Mouse (Mus musculus) E14TG2a.4 (cell line): ENCODE measurements around the gene Thra.

Source experiments
- H3K27me3 ChIP-seq: 2 replicates; pipeline ENCODE4 v1.6.1; 2014; ENCODE audit warnings: low read length, control low read depth; ENCODE audit not compliant: insufficient read depth
- H3K36me3 ChIP-seq: 2 replicates; pipeline ENCODE4 v1.6.1; 2014; ENCODE audit warnings: low read length, control low read depth; ENCODE audit not compliant: insufficient read depth
- H3K4me1 ChIP-seq: replicated peaks from 2 replicates; pipeline ENCODE4 v1.6.1; 2014; ENCODE audit warnings: low read depth, low read length, control low read depth
- H3K4me3 ChIP-seq: replicated peaks from 2 replicates; pipeline ENCODE4 v1.5.1; 2014; ENCODE audit warnings: mild to moderate bottlenecking, low read length
- H3K9me3 ChIP-seq: 2 replicates; pipeline ENCODE4 v1.6.1; 2014; ENCODE audit warnings: low read length, control low read depth
- CTCF ChIP-seq: conservative IDR thresholded peaks from 2 replicates; pipeline ENCODE4 v1.5.1; 2014; ENCODE audit warnings: low read length
- NANOG ChIP-seq: IDR thresholded peaks from 2 replicates; pipeline ENCODE4 v1.6.1; 2014; ENCODE audit warnings: borderline replicate concordance, low read length, mixed read lengths
- POU5F1 ChIP-seq: IDR thresholded peaks from 2 replicates; pipeline ENCODE4 v1.6.1; 2014; ENCODE audit warnings: low read length, borderline replicate concordance

Thra gene

GRCm38 (mm10) chr11:98699911-98700310 is 40.5 kb upstream of the Thra start:
- Histone ChIP-seq H3K4me3 (no peak overlapping the region), H3K9me3 (no peaks in the 10 kb centered on the region), H3K4me1 (peaks cover 53% of the 10 kb centered on the region), H3K36me3 (peaks cover 37% of the 10 kb centered on the region), H3K27me3 (peaks cover 18% of the 10 kb centered on the region)
- TF ChIP-seq CTCF (peak; percentile 62; the same call in 1 of the 2 replicates), POU5F1 (no peak)

- H3K9me3 ChIP-seq, result no peaks in the 10 kb centered on the region
- peaks cover 18% of the 10 kb centered on the region for H3K27me3 ChIP-seq
- TF ChIP-seq POU5F1, result no peak
- no peak for TF ChIP-seq NANOG
- TF ChIP-seq CTCF, result no peak
- H3K36me3 ChIP-seq, result peaks cover 37% of the 10 kb centered on the region
- H3K4me1 ChIP-seq, result peaks cover 48% of the 10 kb centered on the region
- H3K4me3 ChIP-seq, result no peak within 1 kb of the TSS
Observed at GRCm38 (mm10) chr11:98701213-98701670, 39.2 kb upstream of the Thra start, which contains the start of gene Csf3. Csf3 (plus strand) TSS chr11:98701263.

GRCm38 (mm10) chr11:98702323-98702722 is 38.1 kb upstream of the Thra start:
- H3K4me3 ChIP-seq, result no peak overlapping the region
- H3K27me3 ChIP-seq, result peaks cover 18% of the 10 kb centered on the region
- no peaks in the 10 kb centered on the region for H3K9me3 ChIP-seq
- peaks cover 37% of the 10 kb centered on the region for H3K36me3 ChIP-seq
- peaks cover 41% of the 10 kb centered on the region for H3K4me1 ChIP-seq
- no peak for TF ChIP-seq CTCF
- no peak for TF ChIP-seq POU5F1
- no peak for TF ChIP-seq NANOG

- peaks cover 67% of the 10 kb centered on the region for H3K4me1 ChIP-seq
- H3K4me3 ChIP-seq, result no peak overlapping the region
- H3K9me3 ChIP-seq, result no peaks in the 10 kb centered on the region
- peaks cover 18% of the 10 kb centered on the region for H3K27me3 ChIP-seq
- TF ChIP-seq POU5F1, result no peak
- no peak for TF ChIP-seq NANOG
- no peak for TF ChIP-seq CTCF
- H3K36me3 ChIP-seq, result peaks cover 63% of the 10 kb centered on the region
Observed at GRCm38 (mm10) chr11:98705021-98705420, 35.4 kb upstream of the Thra start.

- H3K9me3 ChIP-seq, result no peaks in the 10 kb centered on the region
- peaks cover 69% of the 10 kb centered on the region for H3K4me1 ChIP-seq
- no peak for TF ChIP-seq POU5F1
- TF ChIP-seq CTCF, result no peak
- H3K27me3 ChIP-seq, result no peaks in the 10 kb centered on the region
- 0 out of 2 replicates have a peak overlapping the region, but pooled peaks have one; percentile 20 for H3K4me3 ChIP-seq
- peaks cover 86% of the 10 kb centered on the region for H3K36me3 ChIP-seq
Observed at GRCm38 (mm10) chr11:98707401-98708281, 32.8 kb upstream of the Thra start.

- H3K9me3 ChIP-seq, result no peaks in the 10 kb centered on the region
- TF ChIP-seq POU5F1 (no peak), NANOG (no peak), CTCF (no peak)
- H3K27me3 ChIP-seq, result no peaks in the 10 kb centered on the region
- H3K36me3 ChIP-seq, result peaks cover 93% of the 10 kb centered on the region
- peaks cover 76% of the 10 kb centered on the region for H3K4me1 ChIP-seq
- H3K4me3 ChIP-seq, result 0 out of 2 replicates have a peak overlapping the region, but pooled peaks have one; percentile 20
Observed at GRCm38 (mm10) chr11:98708282-98708956, 32.0 kb upstream of the Thra start.

- Histone ChIP-seq H3K4me1 (peaks cover 77% of the 10 kb centered on the region), H3K4me3 (peak overlapping the region; percentile 26; the same call in 1 of the 2 replicates), H3K36me3 (peaks cover 96% of the 10 kb centered on the region), H3K9me3 (no peaks in the 10 kb centered on the region), H3K27me3 (no peaks in the 10 kb centered on the region)
- TF ChIP-seq POU5F1, result no peak
Observed at GRCm38 (mm10) chr11:98709001-98709741, 31.3 kb upstream of the Thra start.

- Histone ChIP-seq H3K9me3 (no peaks in the 10 kb centered on the region), H3K4me1 (peaks cover 75% of the 10 kb centered on the region), H3K27me3 (no peaks in the 10 kb centered on the region), H3K36me3 (peaks cover 96% of the 10 kb centered on the region), H3K4me3 (no peak overlapping the region)
- TF ChIP-seq CTCF, result peak; percentile 97
- no peak for TF ChIP-seq POU5F1
- no peak for TF ChIP-seq NANOG
Observed at GRCm38 (mm10) chr11:98710416-98711045, 29.9 kb upstream of the Thra start.
